Mouse (Mus musculus) liver, adult 2 months (tissue): ENCODE results near the gene Zfp800. TPM values are rescaled to one million over a fixed set of nuclear protein-coding genes. Genes with fewer than 3 reads are reported as not detected.

Experiments used
- DNase-seq: peaks from one replicate; pipeline ENCODE4 v3.0.0-alpha.2; 2011; ENCODE audit warnings: low read depth, low spot score; ENCODE audit errors: extremely low read depth
- H3K27ac ChIP-seq: fragments of 200-500 bp; replicated peaks from 2 replicates; pipeline ENCODE4 v1.5.1; 2012; ENCODE audit warnings: low read depth, mild to moderate bottlenecking, control low read depth, inconsistent platforms, low read length; ENCODE audit not compliant: insufficient read depth
- H3K27me3 ChIP-seq: fragments of 200-500 bp; 2 replicates; pipeline ENCODE4 v1.6.1; 2012; ENCODE audit warnings: mild to moderate bottlenecking, moderate library complexity, low read length, inconsistent platforms; ENCODE audit not compliant: control insufficient read depth, insufficient read depth
- H3K36me3 ChIP-seq: fragments of 200-500 bp; 2 replicates; pipeline ENCODE4 v1.6.1; 2012; ENCODE audit warnings: low read length, inconsistent platforms; ENCODE audit not compliant: control insufficient read depth, insufficient read depth
- H3K4me1 ChIP-seq: fragments of 200-500 bp; 2 replicates; pipeline ENCODE4 v1.6.1; 2011; ENCODE audit warnings: low read length; ENCODE audit not compliant: control insufficient read depth, insufficient read depth
- H3K4me3 ChIP-seq: fragments of 200-500 bp; 2 replicates; pipeline ENCODE4 v1.5.1; 2011; ENCODE audit warnings: low read depth, mild to moderate bottlenecking, control low read depth, low read length, moderate library complexity; ENCODE audit not compliant: insufficient read depth
- H3K79me2 ChIP-seq: fragments of 200-500 bp; 2 replicates; pipeline ENCODE4 v1.6.1; 2012; ENCODE audit warnings: inconsistent platforms, mild to moderate bottlenecking, low read length, moderate library complexity; ENCODE audit not compliant: control insufficient read depth, insufficient read depth
- H3K9ac ChIP-seq: fragments of 200-500 bp; 2 replicates; pipeline ENCODE4 v1.6.1; 2012; ENCODE audit warnings: low read depth, mild to moderate bottlenecking, control low read depth, inconsistent platforms, low read length
- CTCF ChIP-seq: fragments of 200-500 bp; IDR thresholded peaks from 2 replicates; pipeline ENCODE4 v1.5.1; 2011; ENCODE audit warnings: low read depth, low read length, control low read depth
- POLR2A ChIP-seq: fragments of 200-500 bp; IDR thresholded peaks from 2 replicates; pipeline ENCODE4 v1.6.1; 2011; ENCODE audit warnings: low read length, control low read depth; ENCODE audit not compliant: insufficient read depth; ENCODE audit errors: extremely low read depth
- WGBS: fragments of 180-500 bp; shearing (Covaris S2); methylation state at CpG from one replicate; pipeline ENCODE4 v1.1.7; 2018; 5-methylcytosine and 5-hydroxymethylcytosine counted together
- polyA plus RNA-seq: library from polyadenylated mRNA; depleted of rRNA; stranded (reverse); fragments of >200 nt; gene quantifications from 2 replicates; pipeline ENCODE4 v1.2.3, GENCODE M21; 2012; rRNA removed
- total RNA-seq: library from RNA; depleted of rRNA; stranded (reverse); fragments of >200 nt; gene quantifications from 2 replicates; pipeline ENCODE4 v1.2.3, GENCODE M21; 2014; rRNA removed

Gene Zfp800
- total RNA-seq (8.7 and 12.3 TPM in 2 replicates), polyA plus RNA-seq (1.5 and 1.7 TPM in 2 replicates)

DNA sequence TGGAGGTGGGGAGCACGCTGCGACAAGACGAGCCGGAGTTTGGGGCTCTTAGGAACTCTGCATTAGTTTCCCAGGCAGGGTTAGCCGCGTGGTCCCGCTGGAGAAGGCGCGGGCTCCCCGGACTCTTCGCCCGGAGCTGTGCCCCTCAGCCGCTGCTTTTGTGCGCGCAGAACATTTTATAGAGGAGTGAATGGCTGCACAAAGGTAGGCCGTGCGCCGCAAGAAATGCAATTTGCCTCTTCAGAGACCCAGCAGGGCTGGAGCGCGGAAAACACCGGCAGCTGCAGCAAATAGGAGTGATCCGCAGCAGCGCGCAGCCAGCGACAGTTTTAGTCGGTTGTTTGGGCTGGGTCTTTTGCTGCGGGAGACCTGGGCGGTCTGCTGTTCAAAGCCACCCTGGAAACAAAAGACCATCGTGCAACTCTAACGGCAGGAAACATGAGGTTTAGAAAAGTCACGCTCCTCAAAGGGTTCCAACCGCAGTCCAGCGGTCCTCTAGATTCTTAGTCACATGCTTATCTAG lies at the start of gene Zfp800:
Gene Zfp800, minus strand, starts transcription at position 325 of the 523 bp plus-strand sequence.
- Histone ChIP-seq H3K4me3 (peak within 1 kb of the TSS; percentile 41; the same call in 1 of the 2 replicates), H3K36me3 (no peaks in the 10 kb centered on the region), H3K79me2 (no peaks in the 10 kb centered on the region), H3K9ac (no peak within 1 kb of the TSS), H3K27ac (no peak within 1 kb of the TSS), H3K4me1 (no peaks in the 10 kb centered on the region), H3K27me3 (peaks cover 10% of the 10 kb centered on the region; the same call in 1 of the 2 replicates)
- TF ChIP-seq POLR2A: no peak
- TF ChIP-seq CTCF: no peak
- no peak for DNase-seq
- WGBS: 5% methylated on average over 33 of the region's 33 CpGs

DNA sequence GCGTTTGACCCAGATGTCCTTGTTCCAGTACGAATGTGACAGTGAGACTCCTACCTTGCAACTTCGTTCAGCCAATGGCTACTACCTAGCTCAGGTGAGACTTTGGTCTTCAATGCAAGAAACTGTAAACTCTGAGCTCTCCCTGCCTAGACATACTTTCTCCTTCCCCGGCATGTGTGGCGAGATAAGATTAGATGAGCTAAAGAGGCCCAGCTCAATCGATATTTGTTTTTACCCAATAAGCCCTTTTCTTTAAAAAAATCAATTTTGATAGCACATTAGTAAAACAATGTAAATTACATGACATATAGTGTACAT lies 33.7 kb upstream of the Zfp800 start:
- Histone ChIP-seq H3K9ac (no peak overlapping the region), H3K79me2 (no peaks in the 10 kb centered on the region), H3K4me3 (no peak overlapping the region), H3K4me1 (no peaks in the 10 kb centered on the region), H3K36me3 (0 out of 2 replicates have a peak, but pooled peaks cover 2% of the 10 kb centered on the region), H3K27me3 (no peaks in the 10 kb centered on the region), H3K27ac (no peak overlapping the region)
- 68% methylated on average over 6 of the region's 6 CpGs for WGBS
- TF ChIP-seq POLR2A (no peak), CTCF (no peak)
- no peak for DNase-seq

DNA sequence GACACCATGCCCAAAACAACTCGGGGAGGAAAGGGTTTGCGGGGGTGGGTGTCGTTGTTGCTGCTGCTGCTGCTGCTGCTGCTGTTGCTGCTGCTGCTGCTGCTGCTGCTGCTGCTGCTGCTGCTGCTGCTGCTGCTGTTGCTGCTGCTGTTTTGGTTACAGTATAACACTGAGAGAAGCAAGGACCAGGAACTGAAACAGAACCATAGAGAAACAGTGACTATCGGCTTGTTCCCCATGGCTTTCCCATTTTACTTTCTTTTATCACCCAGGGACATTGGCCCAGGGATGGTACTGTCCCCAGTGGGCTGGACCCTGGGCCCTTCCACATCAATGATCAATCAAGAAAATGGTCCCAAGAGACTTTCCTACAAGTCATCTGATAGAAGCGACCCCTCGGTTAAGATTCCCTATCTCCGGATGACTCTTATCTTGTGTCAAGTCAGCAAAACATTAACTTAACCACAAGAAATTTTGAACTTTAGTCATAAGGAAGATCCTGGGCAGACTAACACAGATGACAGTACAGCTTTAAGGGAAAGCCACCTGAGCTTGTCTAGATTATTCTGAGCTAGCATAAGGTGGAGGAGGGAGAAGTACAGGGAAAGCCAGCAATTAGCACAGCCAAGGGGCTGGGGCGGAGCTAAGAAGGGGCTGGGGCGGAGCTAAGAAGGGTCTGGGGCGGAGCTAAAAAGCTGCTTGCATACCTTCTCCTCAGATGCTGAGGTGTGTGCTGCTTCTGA lies 33.2 kb upstream of the Zfp800 start:
- no peaks in the 10 kb centered on the region for H3K79me2 ChIP-seq
- no peak overlapping the region for H3K27ac ChIP-seq
- DNase-seq: no peak
- TF ChIP-seq CTCF (no peak), POLR2A (no peak)
- H3K4me3 ChIP-seq: no peak overlapping the region
- no peaks in the 10 kb centered on the region for H3K27me3 ChIP-seq
- 0 out of 2 replicates have a peak, but pooled peaks cover 2% of the 10 kb centered on the region for H3K36me3 ChIP-seq
- no peak overlapping the region for H3K9ac ChIP-seq
- 80% methylated on average over 10 of the region's 10 CpGs for WGBS
- no peaks in the 10 kb centered on the region for H3K4me1 ChIP-seq

DNA sequence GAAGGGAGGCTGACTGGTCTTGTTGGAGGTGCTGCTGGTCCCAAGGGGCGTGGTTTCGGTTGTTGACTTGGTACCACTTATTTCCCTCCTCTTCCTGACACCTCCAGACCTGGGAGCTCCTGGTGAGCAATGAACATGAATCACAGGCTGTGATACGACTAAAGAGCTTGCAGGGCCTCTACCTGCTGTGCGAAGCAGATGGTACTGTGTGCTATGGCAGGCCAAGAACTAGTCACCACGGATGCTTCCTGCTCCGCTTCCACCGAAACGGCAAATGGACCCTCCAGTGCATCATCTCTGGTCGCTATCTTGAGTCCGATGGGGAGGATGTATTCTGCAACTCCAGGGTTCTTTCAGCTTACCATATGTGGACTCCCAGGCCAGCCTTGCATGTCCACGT lies 32.1 kb upstream of the Zfp800 start:
- H3K27me3 ChIP-seq: no peaks in the 10 kb centered on the region
- WGBS: 95% methylated on average over 11 of the region's 11 CpGs
- no peak overlapping the region for H3K9ac ChIP-seq
- H3K27ac ChIP-seq: no peak overlapping the region
- no peak for DNase-seq
- TF ChIP-seq POLR2A: no peak
- TF ChIP-seq CTCF: no peak
- H3K79me2 ChIP-seq: no peaks in the 10 kb centered on the region
- peaks cover 1% of the 10 kb centered on the region for H3K4me1 ChIP-seq
- H3K4me3 ChIP-seq: no peak overlapping the region
- 0 out of 2 replicates have a peak, but pooled peaks cover 2% of the 10 kb centered on the region for H3K36me3 ChIP-seq

DNA sequence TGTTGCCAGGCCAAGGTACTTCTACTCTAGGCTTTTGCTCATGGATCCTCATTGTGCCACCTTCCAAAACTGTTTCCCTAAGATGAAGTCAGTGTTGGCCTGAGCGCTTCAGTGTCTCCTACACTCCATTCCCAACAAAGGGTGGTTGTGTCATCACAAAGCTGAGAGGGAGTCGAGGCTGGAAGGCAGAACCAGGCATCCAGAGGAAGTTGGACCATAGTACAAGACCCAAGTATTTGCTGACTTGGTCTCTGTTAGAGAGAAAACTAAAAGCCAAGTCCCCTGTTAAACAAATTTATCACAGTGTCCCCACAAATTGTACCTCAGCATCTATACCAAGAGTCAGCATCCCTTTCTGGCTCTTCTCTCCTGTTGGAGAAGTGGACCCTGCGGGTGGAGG lies 30.5 kb upstream of the Zfp800 start, which contains the start of gene Gcc1:
Gene Gcc1, minus strand, starts transcription at position 101 of the 400 bp plus-strand sequence.
- Histone ChIP-seq H3K9ac (no peak within 1 kb of the TSS), H3K79me2 (peaks cover 8% of the 10 kb centered on the region; the same call in 1 of the 2 replicates), H3K4me3 (no peak within 1 kb of the TSS), H3K36me3 (0 out of 2 replicates have a peak, but pooled peaks cover 2% of the 10 kb centered on the region), H3K4me1 (peaks cover 5% of the 10 kb centered on the region), H3K27ac (no peak within 1 kb of the TSS), H3K27me3 (no peaks in the 10 kb centered on the region)
- DNase-seq: no peak
- no peak for TF ChIP-seq CTCF
- TF ChIP-seq POLR2A: no peak
- 88% methylated on average over 3 of the region's 3 CpGs for WGBS
